Mouse (Mus musculus): ENCODE measurements around the gene Cabp4.
A peak's percentile ranks its signal among the peaks of the same experiment; 100 is the strongest.

Gene Cabp4

DNA sequence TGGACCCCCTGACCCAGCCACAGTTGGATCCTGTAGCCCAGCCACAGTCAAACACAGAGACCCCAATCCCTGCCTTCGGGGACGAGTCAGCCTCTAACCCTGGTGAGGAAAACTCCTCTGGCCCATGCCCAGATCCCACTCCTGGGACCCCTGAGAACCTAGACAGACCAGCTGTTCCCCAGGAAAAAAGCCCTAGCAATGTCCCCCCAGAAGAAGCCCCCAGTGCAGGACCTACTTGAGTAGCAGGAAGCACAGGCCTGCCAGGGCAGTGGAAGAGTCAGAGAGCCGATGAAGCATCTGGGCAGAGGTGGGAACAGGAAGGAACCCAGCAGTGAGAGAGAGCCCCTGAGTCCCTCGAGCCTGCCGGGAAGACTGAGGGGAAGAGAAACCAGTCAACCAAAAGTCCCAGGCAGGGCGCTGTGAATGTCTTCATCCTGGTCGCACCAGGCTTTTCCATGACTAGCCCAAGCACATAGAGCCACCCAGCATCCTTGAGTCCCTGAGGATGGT, at the start of gene Cabp4:
TSS of gene Cabp4 (minus strand) at position 275 of the 510 bp plus-strand sequence.
- no peak for DNase-seq (ENCODE audit: low spot score in 2 of 2)

DNA sequence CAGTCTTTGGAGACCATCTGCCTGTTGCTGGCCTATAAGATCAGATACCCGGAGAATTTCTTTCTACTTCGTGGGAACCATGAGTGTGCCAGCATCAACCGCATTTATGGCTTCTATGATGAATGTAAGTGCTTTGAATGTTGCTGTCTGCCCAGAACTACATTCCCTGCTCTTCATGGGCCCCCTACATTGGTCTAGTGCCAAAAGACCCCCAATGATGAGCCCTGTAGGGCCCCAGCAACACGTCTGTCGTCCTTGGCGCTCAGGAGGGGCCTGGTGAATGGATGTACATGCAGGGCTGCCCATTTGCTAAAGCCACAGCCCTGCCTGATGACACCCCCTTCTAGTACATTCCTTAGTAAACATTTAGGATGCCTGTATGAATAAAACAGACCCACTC, 49.3 kb upstream of the Cabp4 start:
- DNase-seq (ENCODE audit: low spot score in 2 of 2): no peak

DNA sequence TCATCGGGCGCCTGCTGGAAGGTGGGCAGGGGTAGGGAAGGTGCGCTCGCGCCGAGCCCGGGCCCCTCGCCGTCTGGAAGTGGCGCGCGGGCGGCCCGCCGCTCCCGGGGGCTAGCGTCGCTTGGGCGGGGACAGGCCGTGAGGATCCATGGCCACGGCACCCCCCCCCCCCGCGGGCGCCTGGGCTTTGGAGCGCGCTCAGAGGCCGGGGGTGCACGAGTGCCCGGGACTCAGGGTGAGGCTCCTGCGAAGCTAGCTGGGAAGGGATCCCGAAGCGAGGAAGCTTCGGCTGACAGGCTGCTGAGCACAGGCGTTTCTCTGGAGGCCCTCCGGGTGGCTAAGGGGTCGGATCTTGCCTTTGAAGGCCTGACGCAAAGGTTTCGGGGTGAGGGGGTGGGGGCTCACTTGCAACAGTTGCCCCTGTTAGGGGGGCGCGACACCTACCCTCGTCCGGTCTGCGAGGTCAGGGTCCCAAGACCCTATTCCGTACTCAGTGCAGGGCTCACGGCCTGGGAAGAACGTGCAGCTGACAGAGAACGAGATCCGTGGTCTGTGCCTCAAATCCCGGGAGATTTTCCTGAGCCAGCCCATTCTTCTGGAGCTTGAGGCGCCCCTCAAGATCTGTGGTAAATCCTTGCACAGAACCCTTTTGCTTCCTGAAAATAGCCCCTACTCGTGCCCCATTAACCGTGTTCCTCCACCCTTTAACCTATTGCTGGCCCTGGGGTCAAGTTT, 48.6 kb upstream of the Cabp4 start:
- DNase-seq (ENCODE audit: low spot score in 2 of 2): no peak

DNA sequence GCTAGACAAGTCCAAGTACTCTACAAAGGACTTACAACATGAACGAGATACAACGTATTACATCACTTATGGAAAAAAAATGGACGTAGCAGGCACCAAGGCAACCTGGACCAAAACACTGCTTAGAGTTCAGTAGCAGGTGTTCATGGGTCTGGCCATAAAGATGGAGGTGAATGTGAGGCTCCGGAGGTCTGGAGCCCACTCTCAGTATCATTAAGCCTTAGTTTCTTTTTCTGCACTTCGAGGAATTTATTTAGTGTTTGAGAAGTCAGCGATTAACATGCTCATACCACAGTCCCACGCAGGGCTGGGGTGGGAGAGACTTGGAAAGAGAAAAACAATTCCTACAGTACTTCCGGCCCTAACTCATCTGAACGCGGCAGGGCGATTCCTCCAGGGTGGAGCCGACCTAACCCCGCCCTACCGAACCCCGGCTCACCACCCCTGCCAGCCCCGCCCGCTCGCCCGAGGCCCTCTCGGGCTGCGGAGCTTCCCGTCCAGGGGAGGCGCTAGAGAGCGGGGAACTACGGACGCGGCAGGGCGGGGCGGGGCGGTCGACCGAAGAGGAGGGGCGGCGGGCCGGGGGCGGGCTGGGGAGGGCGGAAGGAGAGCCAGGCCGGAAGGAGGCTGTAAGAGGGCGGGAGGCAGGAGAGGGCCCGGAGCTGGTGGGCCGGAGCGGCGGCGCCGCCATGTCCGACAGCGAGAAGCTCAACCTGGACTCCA, 47.9 kb upstream of the Cabp4 start, which contains the start of gene Ppp1ca:
TSS of gene Ppp1ca (plus strand) at position 538 of the 723 bp plus-strand sequence.
- DNase-seq (ENCODE audit: low spot score in 2 of 2): peak; percentile 91 to 96

DNA sequence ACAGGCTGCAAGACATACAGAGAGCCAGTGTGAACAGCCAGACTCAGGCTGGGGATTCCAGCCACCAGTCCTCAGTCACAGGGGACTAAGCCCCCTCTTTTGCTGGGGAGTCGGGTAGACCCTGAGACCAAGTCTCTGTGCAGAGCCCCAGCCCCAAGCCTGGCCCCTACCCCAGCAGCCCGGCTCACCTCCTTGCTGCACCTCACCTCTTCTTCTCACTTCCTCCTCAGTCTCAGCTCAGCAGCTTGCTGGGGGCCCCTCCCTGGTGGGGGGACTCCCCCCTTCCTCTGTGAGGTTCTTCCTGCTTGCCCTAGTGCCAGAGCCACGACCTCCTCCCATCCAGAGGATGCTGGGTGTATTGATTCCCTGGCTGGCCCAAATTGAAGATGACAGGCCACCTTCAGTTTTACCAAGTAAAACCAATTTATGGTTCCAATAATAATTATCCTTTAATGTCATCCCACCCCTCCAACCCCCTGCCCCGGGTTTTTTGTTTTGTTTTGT, 47.0 kb upstream of the Cabp4 start, which contains the start of gene Tbc1d10c:
TSS of gene Tbc1d10c (minus strand) at position 454 of the 504 bp plus-strand sequence.
- peak; percentile 79 to 87 for DNase-seq (ENCODE audit: low spot score in 2 of 2)

DNA sequence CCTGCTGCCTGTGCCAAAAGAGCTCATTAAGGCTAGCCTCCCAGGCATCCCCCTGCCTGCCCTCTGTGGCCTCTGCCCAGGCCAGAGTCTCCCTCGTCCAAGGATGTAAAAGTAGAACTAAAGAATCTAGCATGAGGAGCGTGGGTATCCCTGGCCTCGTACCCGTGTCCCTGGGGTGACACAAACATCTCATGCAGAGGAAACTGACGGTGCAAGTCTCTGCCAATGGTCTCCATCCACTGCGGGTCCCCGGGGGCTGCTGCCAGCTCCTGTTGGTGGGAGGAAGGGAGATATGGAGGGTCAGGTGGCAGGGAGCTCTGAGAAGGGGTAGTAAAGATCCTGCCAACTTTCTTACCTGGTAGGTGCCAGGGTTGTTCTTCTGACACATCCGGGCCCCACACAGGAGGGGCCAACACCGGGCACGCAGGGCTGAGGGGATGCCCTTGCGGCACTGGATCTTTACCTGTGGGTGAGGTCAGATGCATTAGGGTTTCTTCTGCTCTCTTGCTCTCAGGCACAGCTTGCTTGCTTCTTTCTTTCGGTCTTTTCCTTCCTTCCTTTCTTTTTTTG, 45.3 kb upstream of the Cabp4 start:
- no peak for DNase-seq (ENCODE audit: low spot score in 2 of 2)

DNA sequence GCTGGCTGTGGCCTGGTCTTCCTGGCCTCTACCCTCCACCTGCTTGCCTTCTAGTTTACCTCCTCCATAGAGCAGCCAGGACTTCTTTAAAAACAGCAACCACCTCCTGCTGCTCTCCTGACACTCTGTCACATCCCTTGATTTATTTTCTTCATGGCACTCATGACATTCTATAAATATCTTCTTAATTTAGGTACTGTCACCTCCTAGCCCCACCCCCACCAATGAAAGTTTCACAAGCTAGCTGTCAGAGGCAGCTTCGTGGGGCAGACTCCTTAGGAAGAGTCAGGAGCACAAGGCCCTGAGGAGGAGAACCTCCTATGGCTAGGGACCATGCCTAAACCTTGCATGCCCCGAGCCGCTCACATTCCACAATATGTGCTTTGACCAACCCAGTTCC, 43.5 kb upstream of the Cabp4 start:
- DNase-seq (ENCODE audit: low spot score in 2 of 2): no peak

DNA sequence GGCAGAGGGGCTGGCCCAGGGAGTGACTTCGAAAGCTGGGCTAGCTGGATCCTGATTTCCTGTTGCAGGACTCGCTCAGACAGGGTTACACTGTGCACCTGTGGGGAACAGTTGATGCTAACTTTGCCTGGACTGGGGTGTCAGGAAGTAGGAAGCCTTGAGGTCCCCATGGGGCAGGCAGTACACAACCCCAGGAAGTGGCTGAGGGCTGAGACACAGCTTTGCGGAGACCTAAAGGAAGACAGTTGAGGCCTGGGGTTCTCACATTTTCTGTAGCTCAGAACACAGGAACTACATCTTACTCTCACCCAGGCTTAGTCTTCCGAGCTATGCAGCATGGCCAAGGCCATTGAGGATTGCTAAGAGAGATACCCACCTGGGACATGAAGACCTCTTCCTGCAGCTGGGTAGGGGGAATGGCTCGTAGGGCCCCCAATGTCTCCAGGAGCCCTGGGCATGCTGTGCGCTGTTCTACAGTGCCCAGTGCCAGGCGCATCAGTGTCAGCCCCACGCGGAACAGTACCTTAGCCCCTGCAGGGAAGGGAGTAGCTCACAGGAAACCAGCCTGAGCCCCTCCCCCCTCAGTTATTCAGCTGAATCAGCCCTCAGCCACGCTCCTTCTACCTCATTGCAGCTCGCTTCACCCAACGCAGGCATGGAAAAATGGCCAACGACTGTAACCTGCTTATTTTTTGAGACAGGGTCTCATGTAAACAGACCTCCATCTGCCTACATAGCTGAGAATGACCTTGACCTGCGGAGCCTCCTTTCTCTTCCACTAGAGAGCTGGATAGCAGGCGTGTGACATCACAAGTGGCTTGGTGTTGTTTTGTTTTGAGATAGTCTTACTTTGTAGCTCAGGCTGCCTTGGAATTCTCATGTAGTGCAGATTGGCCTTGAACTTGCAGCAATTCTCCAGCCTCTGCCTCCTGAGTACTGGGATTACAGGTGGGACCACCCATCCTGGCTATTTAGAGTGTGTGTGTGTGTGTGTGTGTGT, 41.4 kb upstream of the Cabp4 start:
- peak; percentile 77 for DNase-seq (ENCODE audit: low spot score in 2 of 2)

DNA sequence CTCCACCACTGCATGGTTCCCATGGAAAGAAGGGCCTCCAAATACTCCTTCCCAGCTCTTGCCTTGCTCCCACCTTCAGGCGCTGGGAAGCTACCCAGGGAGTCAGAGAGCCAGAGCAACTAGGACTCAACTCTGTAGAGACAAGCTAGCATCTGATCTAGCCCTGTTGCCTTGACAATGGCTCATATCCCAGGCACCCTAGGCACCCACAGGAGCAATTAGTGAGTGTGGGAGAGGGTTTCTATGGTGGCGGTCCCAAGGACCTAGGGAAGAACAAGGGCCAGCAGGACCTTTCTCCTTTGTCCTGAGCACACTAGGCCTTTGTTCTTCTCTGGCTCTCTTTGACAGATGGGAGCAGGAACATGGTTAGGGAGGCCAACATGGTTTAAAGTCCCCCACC, 39.9 kb upstream of the Cabp4 start:
- DNase-seq (ENCODE audit: low spot score in 2 of 2): no peak

DNA sequence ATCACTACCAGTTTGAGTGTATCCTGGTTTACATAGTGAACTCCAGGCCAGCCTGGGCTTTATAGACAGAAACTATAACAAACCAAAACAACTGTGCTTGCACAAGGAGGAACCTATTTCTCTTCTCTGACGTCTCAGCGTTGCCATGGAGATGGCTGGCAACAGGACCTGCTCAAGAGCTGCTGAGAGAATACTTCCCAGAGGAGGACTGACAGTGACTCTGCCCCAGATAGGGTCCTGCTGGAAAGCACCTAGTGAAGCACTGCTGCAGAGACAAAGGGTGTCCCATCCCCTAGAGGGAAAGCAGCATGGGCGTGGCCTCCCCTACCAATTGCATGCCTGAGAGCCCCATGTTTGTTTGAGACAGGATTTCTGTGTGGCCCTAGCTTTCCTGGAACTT, 38.1 kb upstream of the Cabp4 start:
- DNase-seq (ENCODE audit: low spot score in 2 of 2): peak; percentile 55 to 81

DNA sequence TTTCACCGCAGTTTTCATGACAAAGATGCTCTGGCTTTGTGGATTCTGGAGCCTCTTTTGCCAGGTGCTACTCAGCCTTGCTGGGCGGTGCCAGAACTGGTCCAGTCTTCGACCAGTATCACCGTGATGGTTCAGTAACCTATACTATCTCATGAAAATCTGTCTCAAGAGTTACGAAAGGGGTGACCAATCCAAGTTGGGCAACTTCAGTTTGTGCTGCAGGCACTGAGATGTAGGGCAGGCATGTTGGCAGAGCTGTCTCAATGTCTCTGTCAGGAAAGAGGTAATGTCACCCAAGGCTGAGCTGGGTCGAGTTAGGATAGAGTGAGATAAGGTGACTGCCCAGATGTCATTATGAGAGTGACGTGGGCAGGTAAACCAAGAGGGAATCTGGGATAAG, 36.6 kb upstream of the Cabp4 start:
- DNase-seq (ENCODE audit: low spot score in 2 of 2): no peak

DNA sequence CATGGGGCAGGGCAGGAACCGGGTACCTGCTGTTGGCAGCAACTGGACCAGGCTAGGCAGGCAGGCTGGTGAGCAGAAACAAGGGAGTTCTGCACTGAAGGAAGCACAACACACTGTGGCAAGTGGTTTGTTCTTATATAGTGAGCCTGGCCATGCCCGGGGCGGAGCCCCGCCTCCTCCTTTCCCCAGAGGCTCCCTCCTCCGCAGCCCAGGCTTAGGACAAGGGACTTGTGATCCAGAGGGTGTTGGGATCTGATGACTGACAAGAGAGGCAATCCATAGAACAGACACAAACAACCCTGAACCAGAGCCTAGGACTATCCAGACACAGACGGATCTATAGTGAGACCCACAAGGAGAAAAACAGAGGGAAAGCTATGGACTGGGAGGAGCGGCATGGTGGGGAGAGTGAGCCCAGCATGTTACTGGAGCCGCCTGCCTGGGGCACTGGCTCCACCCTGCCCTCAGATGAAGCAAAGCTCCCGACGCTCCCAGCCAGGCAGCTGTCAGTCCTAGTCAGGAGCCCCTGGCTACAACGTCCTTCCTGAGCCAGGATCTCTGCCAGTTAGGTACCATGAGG, 31.6 kb upstream of the Cabp4 start, which contains the start of gene Carns1:
TSS of gene Carns1 (minus strand) at position 112 of the 580 bp plus-strand sequence.
- DNase-seq (ENCODE audit: low spot score in 2 of 2): no peak

DNA sequence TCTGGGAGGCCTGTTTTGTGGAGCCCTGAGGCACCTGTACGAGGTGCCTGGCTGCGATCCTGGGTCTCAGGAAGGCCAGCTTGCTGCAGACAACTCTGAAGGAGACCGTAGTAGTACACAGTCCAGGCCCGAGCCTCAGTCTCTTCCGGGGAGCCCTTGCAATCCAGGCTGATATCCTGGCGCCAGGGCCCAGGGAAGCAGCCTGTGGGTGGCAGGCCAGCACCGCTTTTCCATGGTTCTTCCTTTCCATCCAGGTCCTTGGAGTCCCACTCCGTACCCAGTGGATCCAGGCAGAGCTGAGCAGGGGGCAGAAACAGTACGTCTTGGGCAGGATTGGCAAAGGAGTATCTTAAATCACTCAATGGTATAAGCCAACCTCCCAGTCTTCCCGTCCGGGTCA, 29.1 kb upstream of the Cabp4 start:
- no peak for DNase-seq (ENCODE audit: low spot score in 2 of 2)

DNA sequence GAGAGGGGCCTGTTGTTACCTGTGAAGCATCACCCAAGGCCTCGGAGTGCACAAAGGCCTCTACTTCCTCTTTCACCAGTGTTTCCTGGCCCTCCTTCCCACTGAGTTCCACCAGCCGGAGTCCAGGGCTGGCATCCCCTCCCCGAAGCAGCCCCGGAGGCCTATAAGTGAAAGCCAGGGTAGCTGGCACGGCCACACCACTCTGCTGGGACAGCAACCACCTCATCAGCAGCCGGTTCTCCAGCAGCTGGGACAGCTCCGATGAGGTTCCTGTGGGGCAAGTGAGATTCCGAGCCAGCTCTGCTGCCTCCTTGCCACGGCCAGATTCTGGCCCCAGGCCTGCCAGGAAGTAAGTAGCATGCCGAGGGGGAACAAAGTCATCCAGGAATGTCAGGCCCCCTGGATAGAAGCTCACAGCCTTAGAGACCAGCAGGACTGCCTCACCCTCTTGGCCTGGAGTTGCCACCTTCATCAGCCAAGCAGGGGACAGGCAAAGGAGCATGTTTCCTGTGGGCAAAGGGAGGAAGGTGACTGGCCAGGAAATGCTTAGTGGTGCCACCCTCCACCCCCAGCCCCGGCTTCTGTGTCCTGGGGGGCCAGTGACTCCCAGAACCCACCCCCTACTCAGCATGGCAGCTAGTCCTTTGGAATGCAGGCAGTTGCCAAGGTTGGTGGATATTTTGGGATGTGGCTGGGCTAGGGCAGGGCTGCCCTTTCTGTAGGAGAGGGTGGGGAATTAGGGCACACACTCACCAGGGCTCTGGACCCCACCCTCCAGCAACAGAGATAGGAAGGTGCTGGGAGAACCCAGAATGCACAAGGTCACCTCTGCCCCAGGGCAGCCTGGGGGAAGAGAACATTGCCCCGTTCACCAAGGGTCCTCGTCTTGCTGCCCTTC, 27.8 kb upstream of the Cabp4 start:
- no peak for DNase-seq (ENCODE audit: low spot score in 2 of 2)

DNA sequence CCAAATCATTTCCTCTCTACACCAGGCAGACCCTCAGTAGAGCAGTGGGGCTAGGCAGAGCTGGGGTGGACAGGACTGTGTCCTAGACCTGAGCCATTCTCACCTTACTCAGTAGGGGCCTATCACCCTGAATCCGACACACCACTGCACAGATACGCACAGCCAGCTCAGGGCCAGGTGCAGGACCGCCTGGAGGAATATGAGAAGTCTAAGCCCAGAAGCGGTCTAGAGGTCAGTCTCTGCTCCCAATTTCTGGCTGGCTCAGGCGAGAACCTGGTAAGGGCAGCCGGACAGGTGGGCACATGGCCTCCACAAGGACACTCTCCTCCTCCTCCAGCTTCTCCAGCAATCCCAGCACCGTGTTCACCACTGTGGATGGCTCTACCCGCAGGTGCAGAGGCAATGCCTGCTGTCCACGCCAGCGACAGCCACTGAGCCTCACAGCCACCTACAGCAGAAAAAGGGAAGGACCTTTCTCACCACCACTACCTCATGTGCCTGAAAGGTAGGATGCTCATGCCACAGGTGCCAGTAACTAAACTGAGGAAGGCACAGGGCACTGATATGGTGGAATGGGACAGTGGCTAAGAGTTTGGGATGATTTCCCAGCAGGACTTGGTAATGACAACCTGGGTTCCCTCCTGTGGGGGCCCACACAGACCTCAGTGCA, 27.0 kb upstream of the Cabp4 start:
- no peak for DNase-seq (ENCODE audit: low spot score in 2 of 2)

DNA sequence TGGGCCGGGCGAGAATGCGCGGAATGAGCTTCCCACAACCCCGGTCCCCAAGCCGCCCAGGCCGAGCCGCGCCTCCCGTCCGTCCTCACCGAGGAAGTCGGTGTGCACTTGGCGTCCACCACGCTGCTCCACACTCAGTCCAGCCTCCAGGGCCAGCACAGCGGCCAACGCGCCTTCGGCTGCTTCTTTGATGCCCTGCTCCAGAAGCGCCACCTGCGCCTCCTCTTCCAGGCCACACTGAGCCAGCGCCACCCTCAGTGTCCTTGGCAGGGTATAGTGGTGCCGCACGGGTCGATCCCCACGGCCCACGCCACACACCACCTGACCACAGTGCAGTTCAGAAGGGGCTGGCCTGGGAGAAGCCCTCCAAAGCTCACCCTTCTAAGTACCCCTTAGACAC, 26.0 kb upstream of the Cabp4 start:
- no peak for DNase-seq (ENCODE audit: low spot score in 2 of 2)

DNA sequence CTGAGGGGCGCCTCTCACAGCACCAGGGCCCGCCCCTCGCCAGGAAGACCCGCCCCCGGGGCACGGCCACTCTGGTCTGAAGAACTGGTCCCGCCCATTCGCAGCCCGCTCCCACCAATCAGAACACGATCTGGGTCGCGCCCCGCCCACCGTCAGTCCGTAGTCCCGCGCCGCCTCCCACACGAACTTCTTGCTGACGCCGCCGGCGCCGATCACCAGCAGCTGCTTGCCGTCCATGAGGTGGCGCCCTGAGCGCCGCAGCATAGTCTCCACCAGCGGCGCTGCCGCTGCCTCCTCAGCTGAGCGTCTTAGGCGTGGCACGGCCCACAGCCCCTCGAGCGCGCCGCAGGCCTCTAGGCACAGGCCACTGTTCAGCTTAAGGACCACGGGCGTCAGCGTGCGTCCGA, 25.5 kb upstream of the Cabp4 start:
- DNase-seq (ENCODE audit: low spot score in 2 of 2): peak; percentile 99

DNA sequence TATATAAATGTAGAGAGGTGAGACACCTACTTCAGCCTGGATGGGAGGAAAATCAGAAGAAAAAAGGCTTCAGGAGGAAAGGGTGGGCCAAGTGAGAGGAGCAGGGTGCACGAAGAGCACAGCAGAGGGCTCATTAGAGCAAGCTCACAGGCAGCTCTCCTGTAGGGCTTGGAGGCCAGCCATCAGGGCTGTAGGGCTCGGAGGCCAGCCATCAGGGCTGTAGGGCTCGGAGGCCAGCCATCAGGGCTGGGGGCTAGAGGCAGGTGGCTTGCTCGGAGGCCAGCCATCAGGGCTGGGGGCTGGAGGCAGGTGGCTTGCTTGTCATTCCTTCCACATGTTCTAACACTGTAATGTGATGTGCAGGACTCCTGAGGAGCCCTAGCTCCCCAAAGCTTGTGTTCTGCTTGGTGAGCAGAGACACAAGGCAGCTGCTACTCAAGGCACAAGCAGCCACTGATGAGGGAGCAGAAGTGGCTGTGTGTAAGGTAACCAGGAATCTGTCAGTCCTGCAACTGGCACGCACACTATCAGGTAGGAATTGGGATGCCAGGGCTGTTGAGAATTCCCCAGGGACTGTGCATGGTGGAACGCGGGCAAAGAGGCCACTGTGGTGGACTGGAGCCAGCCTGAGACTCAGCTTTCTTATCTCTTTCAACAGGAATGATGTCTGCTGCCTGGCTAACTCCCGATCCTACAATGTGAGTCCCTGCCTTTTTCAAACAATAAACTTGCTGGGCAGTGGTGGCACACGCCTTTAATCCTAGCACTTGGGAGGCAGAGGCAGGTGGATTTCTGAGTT, 23.0 kb upstream of the Cabp4 start:
- no peak for DNase-seq (ENCODE audit: low spot score in 2 of 2)

Data from natural killer cell, adult 2 months (primary cell).